Mouse (Mus musculus) heart, embryonic 11.5 days (tissue): ENCODE results near the gene Lrpap1. TPM values are rescaled to one million over a fixed set of nuclear protein-coding genes. Genes with fewer than 3 reads are reported as not detected.

ENCODE experiments used
- ATAC-seq: fragments of 200-750 bp; cut with Nextera tagmentation; replicated peaks from 2 replicates; pipeline ENCODE4 v1.8.0; 2017; ENCODE audit warnings: moderate library complexity; ENCODE audit not compliant: insufficient number of reproducible peaks, low FRiP score, low TSS enrichment
- H3K27ac ChIP-seq: fragments of 300-500 bp; sonication (generic); 2 replicates; pipeline ENCODE4 v1.5.1; 2014; ENCODE audit warnings: mild to moderate bottlenecking, low read depth, low read length
- H3K27me3 ChIP-seq: fragments of 300-500 bp; sonication (generic); 2 replicates; pipeline ENCODE4 v1.6.1; 2014; ENCODE audit warnings: mild to moderate bottlenecking, low read length, mixed read lengths; ENCODE audit not compliant: control insufficient read depth, insufficient read depth
- H3K36me3 ChIP-seq: fragments of 300-500 bp; sonication (generic); 2 replicates; pipeline ENCODE4 v1.6.1; 2014; ENCODE audit warnings: mild to moderate bottlenecking, low read length, moderate library complexity, mixed read lengths; ENCODE audit not compliant: control insufficient read depth, insufficient read depth
- H3K4me1 ChIP-seq: fragments of 300-500 bp; sonication (generic); 2 replicates; pipeline ENCODE4 v1.6.1; 2014; ENCODE audit warnings: low read length; ENCODE audit not compliant: control insufficient read depth, insufficient read depth
- H3K4me2 ChIP-seq: fragments of 300-500 bp; sonication (generic); 2 replicates; pipeline ENCODE4 v1.6.1; 2014; ENCODE audit warnings: mild to moderate bottlenecking, moderate library complexity
- H3K4me3 ChIP-seq: fragments of 300-500 bp; sonication (generic); 2 replicates; pipeline ENCODE4 v1.5.1; 2014; ENCODE audit warnings: low read depth, low read length
- H3K9ac ChIP-seq: fragments of 300-500 bp; sonication (generic); 2 replicates; pipeline ENCODE4 v1.6.1; 2014; ENCODE audit warnings: mild to moderate bottlenecking, low read depth, low read length, moderate library complexity
- H3K9me3 ChIP-seq: fragments of 300-500 bp; sonication (generic); replicated peaks from 2 replicates; pipeline ENCODE4 v1.6.1; 2016; ENCODE audit warnings: low read length; ENCODE audit not compliant: control insufficient read depth
- WGBS: fragments of 180-500 bp; shearing (Covaris S2); extraction: QIAGEN DNeasy Blood & Tissue Kit; methylation state at CpG from one replicate; pipeline ENCODE4 v1.1.7; 2014; ENCODE audit not compliant: insufficient replicate concordance; 5-methylcytosine and 5-hydroxymethylcytosine counted together
- polyA plus RNA-seq: library from polyadenylated mRNA; unstranded; fragments of >200 nt; fragmentation: Nextera tagmentation; extraction: Ambion mirVana; gene quantifications from 2 replicates; pipeline ENCODE4 v1.2.1, GENCODE M21; 2014

Lrpap1 gene
- polyA plus RNA-seq, 1 experiment from 2014 or later = 130 TPM

DNA sequence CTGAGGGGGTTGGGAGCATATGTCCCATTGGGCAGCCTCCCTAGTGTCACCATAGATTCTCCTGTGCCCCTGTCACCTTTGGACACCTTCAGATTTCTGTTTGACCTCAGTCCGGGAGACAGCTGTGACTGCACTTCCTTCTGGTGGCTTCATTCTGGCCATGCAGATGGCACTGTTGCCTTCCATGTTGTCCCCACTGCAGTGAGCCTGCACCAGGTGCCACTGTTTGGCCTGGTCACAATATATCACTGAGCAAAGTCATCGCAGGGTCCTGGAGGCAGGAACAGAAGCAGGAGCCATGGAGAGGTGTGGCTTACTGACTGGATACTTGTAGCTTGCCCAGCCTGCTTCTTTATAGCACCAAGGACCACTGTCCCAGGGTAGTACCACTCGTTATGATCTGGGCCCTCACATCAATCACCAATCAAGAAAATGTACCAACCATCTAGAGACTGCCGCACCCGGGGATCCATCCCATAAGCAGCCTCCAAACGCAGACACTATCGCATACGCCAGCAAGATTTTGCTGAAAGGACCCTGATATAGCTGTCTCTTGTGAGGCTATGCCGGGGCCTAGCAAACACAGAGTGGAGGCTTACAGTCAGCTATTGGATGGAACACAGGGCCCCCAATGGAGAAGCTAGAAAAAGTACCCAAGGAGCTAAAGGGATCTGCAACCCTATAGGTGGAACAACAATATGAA is 26.9 kb upstream of the Lrpap1 start:
- no peak overlapping the region for H3K4me2 ChIP-seq
- H3K36me3 ChIP-seq = no peaks in the 10 kb centered on the region
- no peaks in the 10 kb centered on the region for H3K9me3 ChIP-seq
- 89% methylated on average over 9 of the region's 9 CpGs for WGBS
- no peak overlapping the region for H3K9ac ChIP-seq
- peaks cover 2% of the 10 kb centered on the region for H3K27me3 ChIP-seq
- H3K4me1 ChIP-seq = 0 out of 2 replicates have a peak, but pooled peaks cover 2% of the 10 kb centered on the region
- H3K27ac ChIP-seq = no peak overlapping the region
- no peak for ATAC-seq
- no peak overlapping the region for H3K4me3 ChIP-seq

DNA sequence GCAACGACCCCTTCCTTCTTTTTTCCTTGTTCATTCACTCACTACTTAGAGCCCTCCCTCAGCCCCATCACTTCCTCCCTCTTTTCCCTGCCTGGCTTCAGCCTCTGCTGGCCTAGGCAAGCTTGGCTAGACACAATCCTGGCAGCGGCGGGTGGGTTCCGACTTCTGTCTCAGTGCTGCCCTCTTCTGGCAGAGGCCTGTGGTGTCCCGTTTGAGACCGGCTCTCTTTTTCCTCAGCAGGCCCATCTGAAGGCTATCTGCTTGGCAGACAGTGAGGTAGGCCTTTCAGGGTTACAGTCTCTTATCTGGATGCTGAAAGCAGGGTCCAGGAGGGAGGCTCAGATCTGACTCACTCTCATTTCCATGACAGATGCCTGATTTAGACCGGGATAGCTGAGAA is 26.2 kb upstream of the Lrpap1 start:
- 0 out of 2 replicates have a peak, but pooled peaks have one; percentile 51 for ATAC-seq
- H3K36me3 ChIP-seq = no peaks in the 10 kb centered on the region
- WGBS = 6% methylated on average over 7 of the region's 7 CpGs

GRCm38 (mm10) chr5:35131237-35131636 is 25.7 kb upstream of the Lrpap1 start:
- no peaks in the 10 kb centered on the region for H3K9me3 ChIP-seq
- H3K27me3 ChIP-seq = peaks cover 2% of the 10 kb centered on the region; the same call in 1 of the 2 replicates
- 29% methylated on average over 1 of the region's 1 CpGs for WGBS
- no peak overlapping the region for H3K4me2 ChIP-seq
- no peak overlapping the region for H3K4me3 ChIP-seq
- H3K36me3 ChIP-seq = no peaks in the 10 kb centered on the region
- H3K9ac ChIP-seq = no peak overlapping the region
- no peak overlapping the region for H3K27ac ChIP-seq
- H3K4me1 ChIP-seq = 0 out of 2 replicates have a peak, but pooled peaks cover 2% of the 10 kb centered on the region
- ATAC-seq = no peak

More for the DNA sequence above, 26.2 kb upstream of the Lrpap1 start:
- H3K9ac ChIP-seq = no peak overlapping the region
- H3K27ac ChIP-seq = no peak overlapping the region
- H3K4me2 ChIP-seq = no peak overlapping the region
- H3K4me3 ChIP-seq = no peak overlapping the region
- 0 out of 2 replicates have a peak, but pooled peaks cover 2% of the 10 kb centered on the region for H3K4me1 ChIP-seq
- no peaks in the 10 kb centered on the region for H3K9me3 ChIP-seq
- peaks cover 2% of the 10 kb centered on the region for H3K27me3 ChIP-seq

DNA sequence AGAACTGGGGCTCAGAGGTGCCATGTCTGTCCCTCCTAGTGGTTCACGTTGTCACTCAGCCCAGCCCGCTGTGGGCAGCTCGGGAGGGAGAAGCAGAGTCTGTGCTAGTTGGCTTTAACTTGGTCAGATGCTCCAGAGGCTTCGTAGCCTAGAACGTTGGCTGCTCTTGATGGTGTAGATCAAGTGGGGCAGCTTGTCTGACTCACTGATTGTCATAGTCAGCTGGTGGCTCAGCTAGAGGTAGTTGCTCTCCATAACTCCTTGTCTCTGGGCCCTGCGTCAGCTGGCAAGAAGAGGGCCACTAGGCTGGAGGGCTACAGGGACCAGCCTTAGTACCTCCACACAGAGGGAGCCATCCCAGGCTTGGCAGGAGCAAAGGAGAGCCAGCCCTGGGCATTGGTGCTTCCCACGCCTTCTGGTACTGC is 24.2 kb upstream of the Lrpap1 start:
- Histone ChIP-seq H3K27me3 (peaks cover 2% of the 10 kb centered on the region; the same call in 1 of the 2 replicates), H3K4me3 (no peak overlapping the region), H3K4me2 (no peak overlapping the region), H3K9me3 (no peaks in the 10 kb centered on the region), H3K36me3 (no peaks in the 10 kb centered on the region), H3K27ac (no peak overlapping the region), H3K4me1 (0 out of 2 replicates have a peak, but pooled peaks cover 2% of the 10 kb centered on the region), H3K9ac (no peak overlapping the region)
- 79% methylated on average over 7 of the region's 7 CpGs for WGBS
- no peak for ATAC-seq

- 85% methylated on average over 16 of the region's 16 CpGs for WGBS
These were observed 23.6 kb upstream of the Lrpap1 start for GRCm38 (mm10) chr5:35129208-35129607.

GRCm38 (mm10) chr5:35120024-35120423 is 14.5 kb upstream of the Lrpap1 start:
- Histone ChIP-seq H3K36me3 (no peaks in the 10 kb centered on the region), H3K27me3 (no peaks in the 10 kb centered on the region), H3K4me3 (no peak overlapping the region), H3K27ac (no peak overlapping the region), H3K4me2 (no peak overlapping the region), H3K9ac (no peak overlapping the region), H3K4me1 (no peaks in the 10 kb centered on the region), H3K9me3 (no peaks in the 10 kb centered on the region)
- 69% methylated on average over 8 of the region's 8 CpGs for WGBS
- no peak for ATAC-seq

More at GRCm38 (mm10) chr5:35129208-35129607, 23.6 kb upstream of the Lrpap1 start:
- Histone ChIP-seq H3K4me2 (no peak overlapping the region), H3K27ac (no peak overlapping the region), H3K4me1 (0 out of 2 replicates have a peak, but pooled peaks cover 2% of the 10 kb centered on the region), H3K4me3 (no peak overlapping the region), H3K36me3 (no peaks in the 10 kb centered on the region), H3K27me3 (peaks cover 2% of the 10 kb centered on the region; the same call in 1 of the 2 replicates), H3K9ac (no peak overlapping the region), H3K9me3 (no peaks in the 10 kb centered on the region)
- no peak for ATAC-seq

DNA sequence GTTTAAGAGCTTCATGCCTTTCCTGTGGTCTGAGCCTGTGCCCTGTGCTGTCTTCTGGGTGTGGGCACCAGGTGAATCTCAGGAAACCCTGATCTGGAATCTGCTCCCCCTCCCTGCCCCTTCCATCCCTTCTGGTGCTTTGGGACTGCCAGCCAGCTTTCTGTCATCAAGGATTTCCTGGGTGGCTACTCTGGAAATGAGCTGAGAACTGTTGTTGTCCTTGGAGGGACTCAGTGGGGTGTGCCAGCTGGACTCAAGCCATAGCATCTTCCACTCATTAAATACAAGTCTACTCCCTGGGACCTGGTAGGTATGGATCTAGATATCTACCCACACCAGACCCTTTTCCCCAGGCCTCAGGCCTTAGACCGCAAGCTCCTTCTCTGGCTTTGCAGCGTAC is 12.9 kb upstream of the Lrpap1 start:
- Histone ChIP-seq H3K9me3 (no peaks in the 10 kb centered on the region), H3K9ac (no peak overlapping the region), H3K4me1 (no peaks in the 10 kb centered on the region), H3K36me3 (no peaks in the 10 kb centered on the region), H3K27me3 (no peaks in the 10 kb centered on the region), H3K4me2 (no peak overlapping the region), H3K4me3 (no peak overlapping the region), H3K27ac (no peak overlapping the region)
- 81% methylated on average over 2 of the region's 2 CpGs for whole genome bisulfite sequencing
- no peak for ATAC-seq

DNA sequence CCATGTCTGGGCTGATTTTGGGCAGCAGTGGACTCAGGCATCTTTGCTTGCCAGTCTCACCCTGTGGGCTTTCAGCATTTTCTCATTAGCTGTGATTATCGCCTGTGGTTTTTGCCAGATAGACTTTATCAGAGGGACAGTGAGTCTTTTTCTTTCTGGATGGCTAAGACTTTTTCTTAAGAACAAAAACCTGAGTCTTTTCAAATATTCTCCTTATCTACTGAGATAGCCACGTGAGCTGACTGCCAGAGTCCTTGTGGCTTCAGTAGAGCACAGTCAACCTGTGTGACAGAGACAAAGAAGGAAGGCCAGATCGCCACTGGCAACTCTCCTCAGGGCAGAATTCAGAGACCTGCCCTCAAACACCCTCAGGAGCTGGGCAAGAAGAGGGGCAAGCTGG is 12.1 kb upstream of the Lrpap1 start:
- H3K36me3 ChIP-seq = no peaks in the 10 kb centered on the region
- no peak for ATAC-seq
- H3K4me1 ChIP-seq = no peaks in the 10 kb centered on the region
- no peaks in the 10 kb centered on the region for H3K9me3 ChIP-seq
- WGBS = 43% methylated on average over 3 of the region's 3 CpGs
- no peak overlapping the region for H3K9ac ChIP-seq
- no peak overlapping the region for H3K4me3 ChIP-seq
- H3K4me2 ChIP-seq = no peak overlapping the region
- H3K27me3 ChIP-seq = no peaks in the 10 kb centered on the region
- H3K27ac ChIP-seq = no peak overlapping the region

GRCm38 (mm10) chr5:35116002-35116401 is 10.4 kb upstream of the Lrpap1 start:
- Histone ChIP-seq H3K9ac (no peak overlapping the region), H3K9me3 (no peaks in the 10 kb centered on the region), H3K36me3 (no peaks in the 10 kb centered on the region), H3K27me3 (no peaks in the 10 kb centered on the region), H3K4me3 (no peak overlapping the region), H3K4me1 (no peaks in the 10 kb centered on the region), H3K27ac (no peak overlapping the region), H3K4me2 (no peak overlapping the region)
- no peak for ATAC-seq
- 71% methylated on average over 3 of the region's 3 CpGs for WGBS
